Mouse (Mus musculus) embryonic facial prominence, embryonic 11.5 days (tissue): ENCODE data around the gene Ccdc194. TPM values are rescaled to one million over a fixed set of nuclear protein-coding genes. Genes with fewer than 3 reads are reported as not detected.

Experiments
- ATAC-seq: fragments of 200-750 bp; cut with Nextera tagmentation; replicated peaks from 2 replicates; pipeline ENCODE4 v1.8.0; 2017; ENCODE audit warnings: low read depth; ENCODE audit not compliant: insufficient number of reproducible peaks, low FRiP score, low TSS enrichment
- DNase-seq: peaks from one replicate; pipeline ENCODE4 v3.0.0-alpha.2; 2015; ENCODE audit warnings: low spot score
- H3K27ac ChIP-seq: fragments of 300-500 bp; sonication (generic); replicated peaks from 2 replicates; pipeline ENCODE4 v1.5.1; 2014; ENCODE audit warnings: mild to moderate bottlenecking, low read depth, low read length, control low read depth
- H3K27me3 ChIP-seq: fragments of 300-500 bp; sonication (generic); 2 replicates; pipeline ENCODE4 v1.6.1; 2014; ENCODE audit warnings: mild to moderate bottlenecking, low read length, moderate library complexity, mixed read lengths; ENCODE audit not compliant: control insufficient read depth, insufficient read depth
- H3K36me3 ChIP-seq: fragments of 300-500 bp; sonication (generic); replicated peaks from 2 replicates; pipeline ENCODE4 v1.6.1; 2014; ENCODE audit warnings: low read depth, mild to moderate bottlenecking, low read length, moderate library complexity, mixed read lengths; ENCODE audit not compliant: control insufficient read depth, insufficient read depth
- H3K4me1 ChIP-seq: fragments of 300-500 bp; sonication (generic); 2 replicates; pipeline ENCODE4 v1.6.1; 2014; ENCODE audit warnings: low read length, mixed read lengths; ENCODE audit not compliant: control insufficient read depth, insufficient read depth
- H3K4me2 ChIP-seq: fragments of 300-500 bp; sonication (generic); 2 replicates; pipeline ENCODE4 v1.6.1; 2014; ENCODE audit warnings: low read depth, mild to moderate bottlenecking, control low read depth, low read length, moderate library complexity
- H3K4me3 ChIP-seq: fragments of 300-500 bp; sonication (generic); 2 replicates; pipeline ENCODE4 v1.5.1; 2014; ENCODE audit warnings: low read depth, low read length, control low read depth
- H3K9ac ChIP-seq: fragments of 300-500 bp; sonication (generic); replicated peaks from 2 replicates; pipeline ENCODE4 v1.6.1; 2014; ENCODE audit warnings: mild to moderate bottlenecking, control low read depth, low read length
- H3K9me3 ChIP-seq: fragments of 300-500 bp; sonication (generic); replicated peaks from 2 replicates; pipeline ENCODE4 v1.6.1; 2016; ENCODE audit warnings: mild to moderate bottlenecking, low read length, inconsistent platforms, mixed read lengths; ENCODE audit not compliant: control insufficient read depth
- WGBS: fragments of 180-500 bp; shearing (Covaris S2); extraction: QIAGEN DNeasy Blood & Tissue Kit; methylation state at CpG from one replicate; pipeline ENCODE4 v1.1.7; 2014; 5-methylcytosine and 5-hydroxymethylcytosine counted together
- polyA plus RNA-seq: library from polyadenylated mRNA; unstranded; fragments of >200 nt; fragmentation: Nextera tagmentation; extraction: Ambion mirVana; gene quantifications from 2 replicates; pipeline ENCODE4 v1.2.1, GENCODE M21; 2014

Gene Ccdc194
- polyA plus RNA-seq: 0.15 and 0.31 TPM in 2 replicates

DNA sequence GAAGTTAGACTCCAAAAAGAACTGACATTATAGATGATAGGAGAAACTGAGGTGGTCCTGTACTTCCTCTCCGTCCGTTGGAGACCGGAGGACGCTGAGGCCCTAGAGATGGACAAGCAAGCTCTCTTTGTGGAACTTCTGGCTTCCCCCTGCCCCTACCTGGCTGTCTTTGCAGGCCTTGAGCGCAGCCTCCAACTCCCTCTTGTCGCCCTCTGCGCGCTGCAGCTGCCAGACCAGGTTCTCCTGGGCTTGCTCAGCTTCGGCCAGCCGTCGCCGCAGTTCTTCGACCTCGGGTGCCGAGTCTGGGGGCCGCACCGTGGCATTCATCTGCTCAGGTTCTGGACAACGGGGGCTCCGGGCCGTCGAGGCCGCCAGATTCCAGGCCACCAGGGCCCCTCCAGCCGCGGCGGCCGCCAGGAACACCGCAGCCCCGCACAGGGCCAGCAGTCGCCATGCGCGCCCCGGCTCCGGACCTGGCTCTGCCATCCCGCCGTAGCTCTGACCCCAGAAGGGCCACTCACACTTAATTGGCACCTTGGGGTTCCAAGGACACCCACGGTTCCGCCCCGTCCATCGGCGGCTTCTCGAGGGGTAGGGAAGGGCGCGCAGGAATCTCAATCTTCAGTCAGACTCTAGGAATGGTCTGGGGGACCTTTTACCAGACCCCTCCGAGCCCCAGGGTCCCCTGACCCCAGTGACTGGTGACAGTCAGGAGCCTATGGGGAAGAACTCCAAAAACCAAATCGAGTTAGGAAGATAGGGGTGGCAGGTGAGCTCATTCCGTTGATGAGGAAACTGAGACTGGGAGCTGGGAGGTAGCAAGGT, at the start of gene Ccdc194:
Gene Ccdc194 (minus strand): TSS at position 486 of the 825 bp plus-strand sequence.
- WGBS: 6% methylated on average over 46 of the region's 46 CpGs
- H3K4me3 ChIP-seq: no peak within 1 kb of the TSS
- H3K36me3 ChIP-seq: no peaks in the 10 kb centered on the region
- H3K4me2 ChIP-seq: peak within 1 kb of the TSS; percentile 11; the same call in 1 of the 2 replicates
- ATAC-seq (no peak), DNase-seq (no peak)
- H3K27me3 ChIP-seq: peaks cover 21% of the 10 kb centered on the region
- peak within 1 kb of the TSS; percentile 0; the same call in 1 of the 2 replicates for H3K9ac ChIP-seq
- H3K4me1 ChIP-seq: no peaks in the 10 kb centered on the region
- H3K9me3 ChIP-seq: no peaks in the 10 kb centered on the region
- no peak within 1 kb of the TSS for H3K27ac ChIP-seq

DNA sequence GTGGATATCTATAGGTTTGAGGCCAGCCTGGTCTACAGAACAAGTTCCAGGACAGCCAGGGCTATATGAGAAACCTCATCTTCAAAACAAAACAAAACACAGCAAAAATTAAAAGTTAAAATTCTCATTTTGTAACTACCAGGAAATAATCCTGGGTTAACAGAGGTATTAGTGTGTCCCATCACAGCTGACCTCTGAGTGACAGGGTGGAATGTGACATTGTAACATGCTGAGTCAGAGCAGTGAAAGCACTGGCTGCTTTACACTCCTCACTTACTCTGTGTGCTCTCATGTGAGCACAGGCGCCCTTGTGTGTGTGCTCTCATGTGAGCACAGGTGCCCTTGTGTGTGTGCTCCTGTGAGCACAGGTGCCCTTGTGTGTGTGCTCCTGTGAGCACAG, 49.5 kb upstream of the Ccdc194 start:
- no peak for ATAC-seq
- WGBS: 38% methylated on average over 1 of the region's 1 CpGs
- Histone ChIP-seq H3K36me3 (no peaks in the 10 kb centered on the region; the same call in 1 of the 2 replicates), H3K4me3 (no peak overlapping the region), H3K4me1 (no peaks in the 10 kb centered on the region; the same call in 1 of the 2 replicates), H3K27me3 (no peaks in the 10 kb centered on the region), H3K27ac (no peak overlapping the region), H3K9ac (no peak overlapping the region), H3K9me3 (no peaks in the 10 kb centered on the region), H3K4me2 (no peak overlapping the region)
- no peak for DNase-seq

DNA sequence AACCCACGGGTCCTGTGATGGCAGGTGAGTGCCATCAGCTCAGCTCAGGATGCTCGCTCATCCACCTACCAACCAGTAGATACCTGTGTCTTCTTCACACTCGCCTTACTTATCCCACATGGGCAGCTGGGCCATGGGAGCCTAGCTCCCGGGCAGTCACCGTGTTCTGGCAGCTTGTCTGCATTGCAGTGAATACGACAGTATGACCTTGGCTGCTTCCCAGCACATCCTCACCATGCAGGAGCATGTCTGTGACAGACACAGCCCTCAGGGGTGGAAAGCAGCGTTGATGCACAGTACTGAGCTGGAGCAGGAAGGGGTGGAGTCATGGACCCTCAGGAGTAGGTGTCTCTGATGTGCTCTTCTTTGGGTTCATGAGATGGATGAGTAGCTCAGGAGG, 48.9 kb upstream of the Ccdc194 start:
- H3K27me3 ChIP-seq: no peaks in the 10 kb centered on the region
- no peaks in the 10 kb centered on the region for H3K9me3 ChIP-seq
- H3K27ac ChIP-seq: no peak overlapping the region
- H3K9ac ChIP-seq: no peak overlapping the region
- 82% methylated on average over 7 of the region's 7 CpGs for WGBS
- H3K4me1 ChIP-seq: no peaks in the 10 kb centered on the region; the same call in 1 of the 2 replicates
- no peak overlapping the region for H3K4me3 ChIP-seq
- no peaks in the 10 kb centered on the region for H3K36me3 ChIP-seq
- ATAC-seq (no peak), DNase-seq (no peak)
- H3K4me2 ChIP-seq: no peak overlapping the region

DNA sequence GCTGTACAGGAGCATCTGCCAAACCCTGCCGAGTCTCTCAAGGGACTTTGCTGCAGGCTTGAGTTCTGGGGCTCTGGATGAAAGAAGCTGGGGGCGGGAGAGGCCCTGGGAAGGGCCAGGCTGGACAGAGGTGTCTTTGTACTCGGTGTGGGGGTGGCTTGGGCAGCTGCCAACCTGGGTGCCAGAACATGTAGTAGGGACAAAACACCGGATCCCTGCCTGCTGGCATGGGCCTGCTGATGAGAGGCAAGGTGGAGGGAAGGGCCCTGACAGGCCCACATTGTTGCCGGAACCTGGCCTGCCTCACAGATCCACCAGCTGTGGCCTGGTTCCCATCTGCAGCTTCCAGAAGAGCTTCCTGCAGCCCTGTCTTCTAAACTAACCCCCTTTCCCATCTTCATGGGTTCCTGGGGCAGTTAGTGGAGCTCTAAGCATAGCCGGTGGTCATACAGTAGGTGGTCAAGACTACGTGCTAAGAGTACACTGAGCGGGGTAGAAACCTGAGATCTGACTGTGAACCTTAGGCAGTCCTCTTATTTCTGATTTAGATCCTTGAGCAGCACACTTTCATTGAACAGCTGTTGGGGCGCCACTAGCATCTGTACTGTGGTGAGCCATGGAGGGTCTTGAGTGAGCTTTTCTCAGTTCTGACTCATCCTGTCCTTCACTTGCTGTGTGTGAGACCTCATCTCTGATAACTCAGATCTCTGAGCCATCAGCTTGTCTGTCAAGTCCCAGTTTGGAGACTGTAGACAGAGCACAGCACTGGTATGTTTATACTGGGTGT, 47.5 kb upstream of the Ccdc194 start:
- Histone ChIP-seq H3K4me2 (no peak overlapping the region), H3K9me3 (no peaks in the 10 kb centered on the region), H3K36me3 (no peaks in the 10 kb centered on the region), H3K4me1 (no peaks in the 10 kb centered on the region; the same call in 1 of the 2 replicates), H3K27me3 (peaks cover 5% of the 10 kb centered on the region), H3K27ac (no peak overlapping the region), H3K4me3 (no peak overlapping the region), H3K9ac (no peak overlapping the region)
- 75% methylated on average over 9 of the region's 9 CpGs for WGBS
- ATAC-seq (no peak), DNase-seq (no peak)

DNA sequence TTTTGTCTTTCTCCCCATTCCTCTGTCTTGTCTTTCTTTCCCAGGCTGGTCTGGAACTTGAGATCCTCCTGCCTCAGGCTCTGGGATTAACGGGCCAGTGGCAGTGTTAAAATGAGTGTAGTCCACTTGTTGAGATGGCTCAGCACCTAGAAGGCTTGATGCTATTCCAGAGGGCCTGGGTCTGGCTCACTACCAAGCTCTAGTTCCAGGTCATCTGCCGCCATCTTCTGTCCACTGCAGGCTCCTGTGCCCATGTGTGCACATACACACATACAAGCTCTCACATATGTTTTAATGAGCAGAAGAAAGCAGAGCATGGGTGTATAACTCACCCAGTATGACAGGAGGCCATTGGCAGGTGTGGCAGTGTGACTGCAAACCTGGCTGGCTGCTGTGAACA, 46.6 kb upstream of the Ccdc194 start:
- no peak overlapping the region for H3K27ac ChIP-seq
- H3K4me1 ChIP-seq: no peaks in the 10 kb centered on the region; the same call in 1 of the 2 replicates
- no peak overlapping the region for H3K9ac ChIP-seq
- H3K4me2 ChIP-seq: no peak overlapping the region
- WGBS: 83% methylated on average over 2 of the region's 2 CpGs
- H3K9me3 ChIP-seq: no peaks in the 10 kb centered on the region
- peaks cover 5% of the 10 kb centered on the region for H3K27me3 ChIP-seq
- DNase-seq (no peak), ATAC-seq (no peak)
- H3K4me3 ChIP-seq: no peak overlapping the region
- no peaks in the 10 kb centered on the region for H3K36me3 ChIP-seq

DNA sequence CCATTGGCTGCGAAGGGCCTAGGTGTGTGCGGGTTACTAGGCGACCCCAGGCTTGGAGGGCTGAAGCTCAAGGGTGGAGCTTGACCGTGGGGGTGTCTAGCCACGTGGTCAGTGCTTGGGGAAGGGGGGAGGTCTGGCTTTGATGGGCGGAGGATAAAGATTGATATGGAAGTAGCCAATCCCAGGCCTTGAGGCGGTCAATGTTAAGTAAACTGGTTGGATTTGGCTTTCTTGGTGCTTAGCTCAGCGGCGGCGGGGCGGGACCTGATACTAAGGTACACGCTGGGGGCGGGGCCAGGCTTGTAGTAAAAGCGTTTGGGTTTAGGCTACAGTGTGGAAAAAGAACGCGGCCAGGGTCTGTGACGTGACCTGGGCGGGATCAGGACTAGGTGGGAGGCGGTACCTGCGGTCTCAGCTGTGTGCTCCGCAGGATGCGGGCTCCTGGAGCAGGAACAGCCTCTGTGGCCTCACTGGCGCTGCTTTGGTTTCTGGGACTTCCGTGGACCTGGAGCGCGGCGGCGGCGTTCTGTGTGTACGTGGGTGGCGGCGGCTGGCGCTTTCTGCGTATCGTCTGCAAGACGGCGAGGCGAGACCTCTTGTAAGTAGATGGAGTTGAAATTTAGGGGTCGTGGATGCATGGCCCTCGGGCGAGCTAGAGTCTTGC, 44.9 kb upstream of the Ccdc194 start:
- H3K27ac ChIP-seq: no peak overlapping the region; the same call in 1 of the 2 replicates

DNA sequence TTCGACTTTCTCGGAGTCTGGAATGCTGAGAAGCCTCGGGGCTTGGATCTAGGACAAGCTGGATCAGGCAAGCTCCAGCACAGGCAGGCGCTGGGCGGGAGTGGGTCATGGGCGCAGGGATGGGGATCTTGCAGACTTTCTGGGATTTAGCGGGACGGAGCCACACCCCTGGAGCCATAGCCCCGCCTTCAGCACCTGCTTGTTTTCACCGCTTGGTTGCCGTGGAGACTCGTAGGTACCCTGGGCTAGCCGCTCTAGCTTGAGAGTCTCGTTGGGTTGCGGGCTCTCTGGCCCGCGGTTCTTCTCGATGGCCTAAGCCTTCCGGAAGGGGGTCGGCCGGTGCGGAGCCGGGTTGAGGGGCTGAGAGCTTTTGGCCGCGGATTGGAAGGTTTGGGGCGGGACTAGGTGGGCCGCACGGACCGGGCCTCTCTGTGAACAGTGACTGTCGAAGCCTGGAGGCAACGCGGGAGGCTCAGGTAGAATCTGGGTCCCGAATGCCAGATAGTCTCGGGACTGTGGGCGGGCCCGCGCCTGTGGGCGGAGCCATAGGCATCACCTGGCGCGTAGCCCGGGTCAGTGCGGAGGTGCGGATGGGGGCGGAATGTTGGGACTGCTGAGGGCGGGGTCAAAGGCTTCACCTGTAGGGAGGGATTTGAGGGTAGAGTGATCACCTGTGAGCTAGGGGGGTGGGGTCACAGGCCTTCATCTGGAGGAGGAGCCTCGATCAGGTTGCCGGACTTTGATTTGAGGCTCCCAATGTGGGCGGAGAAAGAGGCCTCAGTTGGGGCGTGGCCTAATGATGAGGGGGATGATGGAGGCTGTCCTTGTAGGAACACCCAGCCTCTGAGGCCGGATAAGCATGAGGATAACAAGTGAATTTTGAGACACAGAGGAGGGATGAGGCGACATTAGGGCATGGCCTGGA, 44.1 kb upstream of the Ccdc194 start:
- DNase-seq (peak; percentile 93), ATAC-seq (peak; percentile 74)
- Histone ChIP-seq H3K9ac (peak overlapping the region; percentile 32), H3K36me3 (no peaks in the 10 kb centered on the region), H3K9me3 (no peaks in the 10 kb centered on the region), H3K27me3 (peaks cover 5% of the 10 kb centered on the region), H3K4me2 (peak overlapping the region; percentile 90), H3K27ac (0 out of 2 replicates have a peak overlapping the region, but pooled peaks have one; percentile 1), H3K4me3 (peak overlapping the region; percentile 59), H3K4me1 (no peaks in the 10 kb centered on the region; the same call in 1 of the 2 replicates)
- WGBS: under 1% methylated on average over 51 of the region's 51 CpGs

More for the DNA sequence above, 44.9 kb upstream of the Ccdc194 start:
- Histone ChIP-seq H3K4me2 (peak overlapping the region; percentile 90), H3K36me3 (no peaks in the 10 kb centered on the region), H3K4me1 (no peaks in the 10 kb centered on the region; the same call in 1 of the 2 replicates), H3K9ac (peak overlapping the region; percentile 65), H3K27me3 (peaks cover 5% of the 10 kb centered on the region), H3K4me3 (peak overlapping the region; percentile 59), H3K9me3 (no peaks in the 10 kb centered on the region)
- 1% methylated on average over 41 of the region's 41 CpGs for WGBS
- peak; percentile 96 for DNase-seq
- ATAC-seq: peak; percentile 85
